8 mouse cellular contexts compared by ENCODE assay signal in the genomic region with DNA sequence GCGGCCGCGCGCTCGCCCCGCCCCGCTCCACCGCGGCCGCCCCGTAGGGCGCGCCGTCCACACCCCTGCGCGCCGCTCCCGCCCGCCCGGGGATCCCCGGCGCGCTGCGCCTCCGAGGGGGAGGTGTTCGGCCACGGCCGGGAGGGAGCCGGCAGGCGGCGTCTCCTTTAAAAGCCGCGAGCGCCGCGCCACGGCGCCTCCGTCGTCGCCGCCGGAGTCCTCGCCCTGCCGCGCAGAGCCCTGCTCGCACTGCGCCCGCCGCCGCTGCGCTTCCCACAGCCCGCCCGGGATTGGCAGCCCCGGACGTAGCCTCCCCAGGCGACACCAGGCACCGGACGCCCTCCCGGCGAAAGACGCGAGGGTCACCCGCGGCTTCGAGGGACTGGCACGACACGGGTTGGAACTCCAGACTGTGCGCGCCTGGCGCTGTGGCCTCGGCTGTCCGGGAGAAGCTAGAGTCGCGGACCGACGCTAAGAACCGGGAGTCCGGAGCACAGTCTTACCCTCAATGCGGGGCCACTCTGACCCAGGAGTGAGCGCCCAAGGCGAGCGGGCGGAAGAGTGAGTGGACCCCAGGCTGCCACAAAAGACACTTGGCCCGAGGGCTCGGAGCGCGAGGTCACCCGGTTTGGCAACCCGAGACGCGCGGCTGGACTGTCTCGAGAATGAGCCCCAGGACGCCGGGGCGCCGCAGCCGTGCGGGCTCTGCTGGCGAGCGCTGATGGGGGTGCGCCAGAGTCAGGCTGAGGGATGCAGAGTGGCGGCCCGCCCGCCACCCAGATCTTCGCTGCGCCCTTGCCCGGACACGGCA. TPM values are rescaled to one million over a fixed set of nuclear protein-coding genes. Genes with fewer than 3 reads are reported as not detected.
DNase-seq lines count a peak whose midpoint lies in the region; ATAC-seq and TF ChIP-seq lines count a peak whose summit lies in the region.

A gene (plus strand): TSS at position 129 of the 811 bp plus-strand sequence.

- H3K4me1 ChIP-seq in forebrain, embryonic 15.5 days = peaks cover 28% of the 10 kb centered on the region
- peaks cover 5% of the 10 kb centered on the region for H3K4me1 ChIP-seq in liver, postnatal 0 days (ENCODE audit: insufficient read depth)
- peaks cover 8% of the 10 kb centered on the region for H3K4me1 ChIP-seq in neural tube, embryonic 14.5 days (ENCODE audit: control insufficient read depth, insufficient read depth, low read length)

- H3K27me3 ChIP-seq in forebrain, embryonic 15.5 days = peaks cover 35% of the 10 kb centered on the region
- peaks cover 64% of the 10 kb centered on the region for H3K27me3 ChIP-seq in liver, postnatal 0 days (ENCODE audit: insufficient read depth, low read length)
- peaks cover 37% of the 10 kb centered on the region for H3K27me3 ChIP-seq in neural tube, embryonic 14.5 days (ENCODE audit: control insufficient read depth, insufficient read depth, low read length)

- H3K4me3 ChIP-seq in forebrain, embryonic 15.5 days = peak within 1 kb of the TSS; percentile 55
- H3K4me3 ChIP-seq in liver, postnatal 0 days (ENCODE audit: low read depth, low read length) = peak within 1 kb of the TSS; percentile 47
- H3K4me3 ChIP-seq in neural tube, embryonic 14.5 days (ENCODE audit: low read depth, low read length) = peak within 1 kb of the TSS; percentile 63

- H3K4me2 ChIP-seq in forebrain, embryonic 15.5 days (replicated peaks) = peak within 1 kb of the TSS; percentile 95
- peak within 1 kb of the TSS; percentile 66 for H3K4me2 ChIP-seq in liver, postnatal 0 days (ENCODE audit: low read depth, low read length)
- H3K4me2 ChIP-seq in neural tube, embryonic 14.5 days (ENCODE audit: low read depth, low read length) = peak within 1 kb of the TSS; percentile 97

- intact Hi-C loops in heart, postnatal 10 days (cut with DNase I) = loop anchor here (5.0 kb wide), 8 partner anchors 115 to 990 kb away; no protein-coding TSS in a partner anchor

- ATAC-seq in forebrain, embryonic 15.5 days (replicated peaks) = peak; percentile 76
- ATAC-seq in liver, postnatal 0 days = peak; percentile 51
- peak; percentile 77 for ATAC-seq in neural tube, embryonic 14.5 days (ENCODE audit: low read depth)

- WGBS in forebrain, embryonic 15.5 days = under 1% methylated on average over 107 of the region's 110 CpGs
- WGBS in liver, postnatal 0 days (ENCODE audit: insufficient replicate concordance) = 1% methylated on average over 63 of the region's 110 CpGs
- WGBS in neural tube, embryonic 14.5 days = under 1% methylated on average over 93 of the region's 110 CpGs

- no peak for TF ChIP-seq EP300 in liver, postnatal 0 days (IDR thresholded peaks at IDR 0.05; ENCODE audit: low read depth)

- no peaks in the 10 kb centered on the region for H3K36me3 ChIP-seq in forebrain, embryonic 15.5 days
- no peaks in the 10 kb centered on the region for H3K36me3 ChIP-seq in liver, postnatal 0 days (replicated peaks; ENCODE audit: insufficient read depth, low read length)
- no peaks in the 10 kb centered on the region for H3K36me3 ChIP-seq in neural tube, embryonic 14.5 days (ENCODE audit: control insufficient read depth, insufficient read depth, low read length)

- no peak for TF ChIP-seq CTCF in liver, postnatal 0 days (IDR thresholded peaks at IDR 0.05; ENCODE audit: low read depth)

- DNase-seq in thymus, postnatal 25 days = peak; percentile 1
- no peak for DNase-seq in thymus, adult 18-20 months
- DNase-seq in heart, postnatal 10 days = peak; percentile 72
- peak; percentile 75 to 84 for DNase-seq in kidney, postnatal 4 days
- peak; percentile 44 for DNase-seq in liver, postnatal 0 days
- peak; percentile 76 to 80 for DNase-seq in urinary bladder, postnatal 36 days (ENCODE audit: low spot score in 2 of 2)

- no peaks in the 10 kb centered on the region for H3K9me3 ChIP-seq in forebrain, embryonic 15.5 days
- H3K9me3 ChIP-seq in liver, postnatal 0 days (ENCODE audit: low read length) = no peaks in the 10 kb centered on the region
- H3K9me3 ChIP-seq in neural tube, embryonic 14.5 days (ENCODE audit: control insufficient read depth, low read length) = no peaks in the 10 kb centered on the region

- H3K27ac ChIP-seq in forebrain, embryonic 15.5 days (replicated peaks) = no peak within 1 kb of the TSS
- 0 out of 2 replicates have a peak within 1 kb of the TSS, but pooled peaks have one; percentile 35 for H3K27ac ChIP-seq in liver, postnatal 0 days (ENCODE audit: low read depth)
- H3K27ac ChIP-seq in neural tube, embryonic 14.5 days (ENCODE audit: low read depth, low read length) = no peak within 1 kb of the TSS

- peak within 1 kb of the TSS; percentile 49 for H3K9ac ChIP-seq in forebrain, embryonic 15.5 days (replicated peaks)
- peak within 1 kb of the TSS; percentile 49 for H3K9ac ChIP-seq in liver, postnatal 0 days (replicated peaks)
- H3K9ac ChIP-seq in neural tube, embryonic 14.5 days (replicated peaks; ENCODE audit: low read depth, low read length) = peak within 1 kb of the TSS; percentile 48

RNA-seq across cellular contexts. Expression of the gene that starts here (rescaled TPM):
- 1.3 and 1.8 TPM in 2 replicates for polyA plus RNA-seq in forebrain, embryonic 15.5 days (2015; fragmentation: Nextera tagmentation; extraction: Ambion mirVana)
- total RNA-seq in heart, postnatal 10 days (2021) = 1 to 10 TPM; 3.8 TPM
- polyA plus RNA-seq in liver, postnatal 0 days (2015; fragmentation: Nextera tagmentation; extraction: Ambion mirVana) = 5.6 and 5.7 TPM in 2 replicates
- 0.78 and 2.5 TPM in 2 replicates for polyA plus RNA-seq in neural tube, embryonic 14.5 days (2014; fragmentation: Nextera tagmentation; extraction: Ambion mirVana)

Comparison
In these comparisons a context has a peak if more than half of its experiments do, and no peak if none do; other contexts are left out.
1. DNase-seq: peak in thymus, postnatal 25 days (single experiment), heart, postnatal 10 days (2 of 2), kidney, postnatal 4 days (2 of 2), liver, postnatal 0 days (single experiment) and urinary bladder, postnatal 36 days (2 of 2); none in thymus, adult 18-20 months (0 of 2).
2. Peak in every context shown above with its lines, with median percentiles within 50 percentile points of each other: ATAC-seq, H3K4me2 ChIP-seq, H3K4me3 ChIP-seq and H3K9ac ChIP-seq.